Mouse (Mus musculus): ENCODE results near the gene Lypd6. TPM values are rescaled to one million over a fixed set of nuclear protein-coding genes. Genes with fewer than 3 reads are reported as not detected.

Gene Lypd6
- polyA plus RNA-seq, 1 experiment from 2014 or later = 8.4 TPM

DNA sequence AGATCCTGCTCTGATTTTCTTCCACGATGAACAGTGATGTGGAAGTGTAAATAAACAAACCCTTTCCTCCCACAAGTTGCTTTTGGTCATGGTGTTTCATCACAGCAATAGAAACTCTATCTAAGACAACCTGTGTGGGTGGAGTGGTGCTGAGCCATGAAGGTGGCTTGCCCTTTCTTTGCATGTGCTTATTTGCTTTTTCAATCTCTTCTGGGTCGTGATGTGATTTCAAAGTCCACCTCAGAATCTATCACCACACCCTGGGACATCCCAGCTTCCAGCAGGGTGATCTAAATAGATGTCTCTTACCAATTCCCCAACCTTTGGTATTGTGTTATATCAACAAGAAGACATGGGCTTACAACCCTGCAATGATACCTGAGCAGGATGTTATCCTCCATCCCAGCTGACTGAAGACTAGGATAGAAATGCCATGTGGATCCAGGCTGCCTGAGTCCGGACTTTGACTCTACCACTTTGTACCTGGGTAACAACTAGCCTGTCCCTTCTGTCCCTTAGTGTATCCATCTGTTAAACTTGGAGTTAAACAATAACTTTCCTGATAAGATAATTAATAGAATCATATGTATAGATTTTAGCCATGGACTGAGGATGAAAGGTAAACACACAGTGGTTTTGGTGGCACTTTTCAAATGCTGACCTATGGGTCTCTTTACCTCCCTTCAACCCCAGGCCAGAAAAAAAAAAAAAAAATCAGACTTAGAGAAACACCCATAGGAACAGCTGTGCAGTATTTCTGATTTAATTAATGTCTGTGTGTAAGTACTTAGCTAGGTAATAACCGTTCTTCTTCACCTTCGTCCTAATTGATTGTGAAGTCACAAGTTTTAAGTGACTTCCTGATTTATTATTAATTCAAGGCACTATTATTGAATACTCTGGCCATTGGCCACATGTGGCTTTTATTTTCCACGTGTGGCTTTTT lies 83.3 kb downstream of the Lypd6 start:
- Histone ChIP-seq H3K27ac (replicated peaks; ENCODE audit: low read depth, low read length) (no peak overlapping the region), H3K36me3 (ENCODE audit: control insufficient read depth, insufficient read depth, low read length) (no peaks in the 10 kb centered on the region), H3K4me1 (ENCODE audit: control insufficient read depth, insufficient read depth, low read length) (no peaks in the 10 kb centered on the region), H3K9ac (replicated peaks; ENCODE audit: low read length) (no peak overlapping the region), H3K4me2 (ENCODE audit: low read length) (no peak overlapping the region), H3K27me3 (ENCODE audit: control insufficient read depth, insufficient read depth, low read length) (no peaks in the 10 kb centered on the region), H3K4me3 (replicated peaks; ENCODE audit: low read depth, low read length) (no peak overlapping the region), H3K9me3 (ENCODE audit: control insufficient read depth, low read length) (no peaks in the 10 kb centered on the region)
- WGBS = 77% methylated on average over 6 of the region's 6 CpGs
- DNase-seq (no peak), ATAC-seq (ENCODE audit: low FRiP score, low TSS enrichment) (no peak)

DNA sequence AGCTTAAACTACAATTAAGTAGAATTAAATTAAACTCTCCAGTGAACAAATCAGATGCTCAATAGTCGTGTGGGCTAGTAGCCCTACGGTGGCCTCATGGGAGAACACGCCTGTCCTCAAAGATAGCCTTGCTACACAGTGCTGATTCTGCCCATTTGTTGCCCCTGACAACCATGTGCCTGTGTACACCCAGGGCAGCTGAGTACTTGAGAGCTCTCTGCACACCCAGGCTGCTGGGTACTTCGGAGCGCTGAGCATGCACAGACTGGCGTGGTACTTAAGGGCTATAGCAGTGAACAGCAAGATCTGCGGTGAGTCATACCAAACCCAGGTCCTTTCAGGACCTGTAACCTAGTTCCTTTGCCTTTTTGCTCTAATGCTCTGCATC lies 84.0 kb downstream of the Lypd6 start:
- Histone ChIP-seq H3K4me2 (ENCODE audit: low read length) (no peak overlapping the region), H3K9me3 (ENCODE audit: control insufficient read depth, low read length) (no peaks in the 10 kb centered on the region), H3K27ac (replicated peaks; ENCODE audit: low read depth, low read length) (no peak overlapping the region), H3K27me3 (ENCODE audit: control insufficient read depth, insufficient read depth, low read length) (no peaks in the 10 kb centered on the region), H3K9ac (replicated peaks; ENCODE audit: low read length) (no peak overlapping the region), H3K36me3 (ENCODE audit: control insufficient read depth, insufficient read depth, low read length) (no peaks in the 10 kb centered on the region), H3K4me1 (ENCODE audit: control insufficient read depth, insufficient read depth, low read length) (no peaks in the 10 kb centered on the region), H3K4me3 (replicated peaks; ENCODE audit: low read depth, low read length) (no peak overlapping the region)
- WGBS = 79% methylated on average over 7 of the region's 7 CpGs
- ATAC-seq (ENCODE audit: low FRiP score, low TSS enrichment) (no peak), DNase-seq (no peak)

DNA sequence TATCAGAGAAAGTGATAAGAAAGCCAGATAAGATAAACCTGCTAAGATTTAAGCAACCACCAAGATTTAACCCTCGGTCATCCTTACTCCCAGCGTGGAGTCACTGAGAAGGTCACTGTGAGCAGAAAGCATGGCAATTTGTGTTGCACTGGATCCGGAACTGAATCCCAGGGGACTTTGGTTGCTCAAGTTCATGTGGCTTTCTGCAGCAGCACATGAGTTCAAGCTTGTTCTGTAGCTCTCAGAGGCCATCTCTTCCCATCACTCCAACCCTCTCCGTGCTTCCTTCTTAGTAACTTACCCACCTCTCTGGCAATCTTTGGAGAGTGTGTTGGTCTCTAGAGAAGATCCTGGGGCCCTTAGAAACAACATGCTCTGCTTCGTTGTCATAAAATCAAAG lies 84.6 kb downstream of the Lypd6 start:
- Histone ChIP-seq H3K4me2 (ENCODE audit: low read length) (no peak overlapping the region), H3K9ac (replicated peaks; ENCODE audit: low read length) (no peak overlapping the region), H3K9me3 (ENCODE audit: control insufficient read depth, low read length) (no peaks in the 10 kb centered on the region), H3K4me3 (replicated peaks; ENCODE audit: low read depth, low read length) (no peak overlapping the region), H3K4me1 (ENCODE audit: control insufficient read depth, insufficient read depth, low read length) (no peaks in the 10 kb centered on the region), H3K27ac (replicated peaks; ENCODE audit: low read depth, low read length) (no peak overlapping the region), H3K36me3 (ENCODE audit: control insufficient read depth, insufficient read depth, low read length) (no peaks in the 10 kb centered on the region), H3K27me3 (ENCODE audit: control insufficient read depth, insufficient read depth, low read length) (no peaks in the 10 kb centered on the region)
- no peak for DNase-seq
- 95% methylated on average over 5 of the region's 5 CpGs for WGBS
- no peak for ATAC-seq (ENCODE audit: low FRiP score, low TSS enrichment)

DNA sequence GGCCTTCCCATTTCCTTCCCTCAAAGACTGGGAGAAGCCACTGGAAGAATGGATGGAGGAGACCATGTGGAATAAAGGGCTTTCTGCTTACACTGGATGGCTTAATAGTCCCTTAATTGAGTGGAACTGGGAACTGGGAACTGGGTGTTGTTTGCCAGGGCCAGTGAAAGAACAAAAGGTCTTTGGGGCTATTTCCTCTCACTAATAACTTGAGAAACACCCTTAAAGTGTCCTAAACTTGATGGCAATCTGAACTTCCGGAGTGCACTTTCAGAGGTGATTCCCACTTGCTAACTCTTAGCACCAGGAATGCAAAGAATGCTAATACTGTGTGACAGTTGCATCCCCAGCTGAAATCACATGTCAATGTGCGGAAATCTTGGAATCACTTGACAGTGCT lies 85.2 kb downstream of the Lypd6 start:
- 93% methylated on average over 2 of the region's 2 CpGs for WGBS
- ATAC-seq (ENCODE audit: low FRiP score, low TSS enrichment) (no peak), DNase-seq (no peak)
- H3K4me1 ChIP-seq (ENCODE audit: control insufficient read depth, insufficient read depth, low read length) = no peaks in the 10 kb centered on the region
- no peaks in the 10 kb centered on the region for H3K36me3 ChIP-seq (ENCODE audit: control insufficient read depth, insufficient read depth, low read length)
- no peak overlapping the region for H3K27ac ChIP-seq (replicated peaks; ENCODE audit: low read depth, low read length)
- no peak overlapping the region for H3K4me3 ChIP-seq (replicated peaks; ENCODE audit: low read depth, low read length)
- no peak overlapping the region for H3K4me2 ChIP-seq (ENCODE audit: low read length)
- H3K9ac ChIP-seq (replicated peaks; ENCODE audit: low read length) = no peak overlapping the region
- no peaks in the 10 kb centered on the region for H3K27me3 ChIP-seq (ENCODE audit: control insufficient read depth, insufficient read depth, low read length)
- no peaks in the 10 kb centered on the region for H3K9me3 ChIP-seq (ENCODE audit: control insufficient read depth, low read length)

DNA sequence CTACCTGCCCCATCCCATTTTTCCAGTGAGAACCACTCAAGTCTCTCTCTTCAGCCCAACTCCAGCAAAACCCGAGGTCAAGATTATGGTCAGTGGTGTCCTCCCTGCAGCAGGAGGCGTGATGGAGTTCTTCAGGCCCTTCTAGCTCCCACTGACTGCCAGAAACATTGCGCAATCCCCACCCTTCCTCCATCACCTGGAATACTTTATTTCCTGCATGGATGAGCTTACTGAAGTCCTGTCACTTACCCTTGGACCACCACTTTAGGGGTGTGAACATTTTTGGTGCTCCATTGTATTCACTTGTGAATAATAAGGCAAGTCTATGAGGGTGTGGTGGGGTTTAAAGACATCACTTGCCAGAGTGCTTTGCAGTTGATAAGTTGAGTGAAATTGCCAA lies 85.7 kb downstream of the Lypd6 start:
- H3K4me2 ChIP-seq (ENCODE audit: low read length) = no peak overlapping the region
- DNase-seq = no peak
- WGBS = 94% methylated on average over 3 of the region's 3 CpGs
- no peak overlapping the region for H3K4me3 ChIP-seq (replicated peaks; ENCODE audit: low read depth, low read length)
- no peaks in the 10 kb centered on the region for H3K9me3 ChIP-seq (ENCODE audit: control insufficient read depth, low read length)
- H3K9ac ChIP-seq (replicated peaks; ENCODE audit: low read length) = no peak overlapping the region
- no peaks in the 10 kb centered on the region for H3K4me1 ChIP-seq (ENCODE audit: control insufficient read depth, insufficient read depth, low read length)
- H3K36me3 ChIP-seq (ENCODE audit: control insufficient read depth, insufficient read depth, low read length) = no peaks in the 10 kb centered on the region
- no peaks in the 10 kb centered on the region for H3K27me3 ChIP-seq (ENCODE audit: control insufficient read depth, insufficient read depth, low read length)
- no peak overlapping the region for H3K27ac ChIP-seq (replicated peaks; ENCODE audit: low read depth, low read length)
- no peak for ATAC-seq (ENCODE audit: low FRiP score, low TSS enrichment)

DNA sequence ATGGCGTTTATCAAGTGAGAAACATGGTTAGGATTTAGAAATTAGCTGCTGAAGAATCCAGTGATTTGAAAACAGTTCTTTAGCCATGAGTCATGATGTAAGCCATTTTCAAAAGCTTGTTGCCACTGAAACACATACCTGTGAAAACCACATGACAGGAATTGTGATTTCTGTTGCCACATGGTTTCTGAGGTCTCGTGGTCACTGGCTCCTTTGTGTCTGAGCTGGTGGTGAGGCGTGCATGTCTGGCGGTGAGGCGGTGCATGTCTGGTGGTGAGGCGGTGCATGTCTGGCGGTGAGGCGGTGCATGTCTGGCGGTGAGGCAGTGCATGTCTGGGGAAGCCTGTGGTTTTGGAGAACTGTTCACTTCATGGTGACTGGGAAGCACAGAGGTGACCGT lies 89.8 kb downstream of the Lypd6 start:
- Histone ChIP-seq H3K9me3 (ENCODE audit: control insufficient read depth, low read length) (no peaks in the 10 kb centered on the region), H3K9ac (replicated peaks; ENCODE audit: low read length) (no peak overlapping the region), H3K4me2 (ENCODE audit: low read length) (no peak overlapping the region), H3K4me3 (replicated peaks; ENCODE audit: low read depth, low read length) (no peak overlapping the region), H3K4me1 (ENCODE audit: control insufficient read depth, insufficient read depth, low read length) (no peaks in the 10 kb centered on the region), H3K27ac (replicated peaks; ENCODE audit: low read depth, low read length) (no peak overlapping the region), H3K36me3 (ENCODE audit: control insufficient read depth, insufficient read depth, low read length) (no peaks in the 10 kb centered on the region), H3K27me3 (ENCODE audit: control insufficient read depth, insufficient read depth, low read length) (no peaks in the 10 kb centered on the region)
- ATAC-seq (ENCODE audit: low FRiP score, low TSS enrichment) = no peak
- no peak for DNase-seq
- 93% methylated on average over 10 of the region's 10 CpGs for WGBS

DNA sequence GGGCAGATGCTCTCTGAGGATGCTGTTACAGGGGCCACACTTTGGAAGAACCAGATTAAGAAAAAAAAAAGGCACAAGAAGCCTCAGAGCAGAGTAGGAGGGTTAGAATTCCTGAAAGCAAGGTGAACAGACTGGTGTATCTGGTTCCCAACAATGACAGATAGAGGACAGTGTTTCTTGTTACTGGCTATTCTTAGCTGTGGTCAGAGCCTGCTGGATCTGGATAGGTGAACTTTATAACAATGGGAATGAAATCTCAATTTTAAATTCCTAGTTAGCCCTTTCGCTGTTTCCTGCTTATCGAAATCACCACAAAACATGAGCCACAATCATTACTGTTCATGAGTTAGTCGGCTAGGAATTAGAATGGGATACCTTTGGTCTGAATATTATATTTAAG lies 93.8 kb downstream of the Lypd6 start:
- H3K27me3 ChIP-seq (ENCODE audit: control insufficient read depth, insufficient read depth, low read length) = no peaks in the 10 kb centered on the region
- no peaks in the 10 kb centered on the region for H3K4me1 ChIP-seq (ENCODE audit: control insufficient read depth, insufficient read depth, low read length)
- no peak overlapping the region for H3K4me3 ChIP-seq (replicated peaks; ENCODE audit: low read depth, low read length)
- H3K9me3 ChIP-seq (ENCODE audit: control insufficient read depth, low read length) = no peaks in the 10 kb centered on the region
- ATAC-seq (ENCODE audit: low FRiP score, low TSS enrichment) = no peak
- no peak for DNase-seq
- WGBS = 96% methylated on average over 3 of the region's 3 CpGs
- H3K36me3 ChIP-seq (ENCODE audit: control insufficient read depth, insufficient read depth, low read length) = no peaks in the 10 kb centered on the region
- H3K9ac ChIP-seq (replicated peaks; ENCODE audit: low read length) = no peak overlapping the region
- H3K27ac ChIP-seq (replicated peaks; ENCODE audit: low read depth, low read length) = no peak overlapping the region
- H3K4me2 ChIP-seq (ENCODE audit: low read length) = no peak overlapping the region

DNA sequence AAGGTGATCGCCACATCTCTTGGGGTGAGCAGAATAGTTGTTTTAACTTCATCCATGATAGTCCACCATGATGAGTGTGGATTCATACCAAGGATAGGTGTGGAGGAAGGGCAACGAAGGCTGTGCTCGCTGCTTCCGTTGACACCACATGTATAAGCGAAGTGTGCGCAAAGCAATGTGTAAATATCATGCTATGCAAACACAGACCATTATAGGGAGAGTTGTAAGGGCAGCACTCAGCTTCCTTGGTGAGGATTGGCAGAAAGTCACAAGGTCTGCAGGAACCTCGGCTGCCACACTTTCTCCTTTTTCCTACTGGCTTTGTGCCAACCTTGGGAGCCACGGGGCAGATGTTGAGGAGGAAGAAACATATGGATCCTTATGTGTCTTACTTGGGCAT lies 97.4 kb downstream of the Lypd6 start:
- WGBS = 83% methylated on average over 8 of the region's 8 CpGs

DNA sequence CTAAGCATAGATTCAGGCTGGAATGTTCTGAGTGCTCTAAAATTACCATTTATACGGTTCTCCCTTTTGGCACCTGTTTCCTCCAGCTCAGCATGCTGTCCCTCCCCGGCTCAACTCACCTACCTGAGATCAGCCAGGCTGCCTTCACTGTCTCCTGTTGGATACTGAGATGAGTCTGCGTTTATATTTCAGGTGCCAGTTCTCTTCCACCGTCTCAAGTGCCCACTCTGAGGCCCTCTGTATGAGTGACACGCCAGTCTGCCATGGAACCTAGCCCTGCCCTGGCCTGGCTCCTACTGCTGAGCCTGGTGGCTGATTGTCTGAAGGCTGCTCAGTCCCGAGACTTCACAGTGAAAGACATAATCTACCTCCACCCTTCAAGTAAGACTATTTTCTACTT lies 99.0 kb downstream of the Lypd6 start:
- 59% methylated on average over 6 of the region's 6 CpGs for WGBS
- H3K4me2 ChIP-seq (ENCODE audit: low read length) = no peak overlapping the region
- peaks cover 8% of the 10 kb centered on the region; the same call in 1 of the 2 replicates for H3K4me1 ChIP-seq (ENCODE audit: control insufficient read depth, insufficient read depth, low read length)
- no peaks in the 10 kb centered on the region for H3K36me3 ChIP-seq (ENCODE audit: control insufficient read depth, insufficient read depth, low read length)
- no peaks in the 10 kb centered on the region; the same call in 1 of the 2 replicates for H3K9me3 ChIP-seq (ENCODE audit: control insufficient read depth, low read length)
- ATAC-seq (ENCODE audit: low FRiP score, low TSS enrichment) (no peak), DNase-seq (no peak)
- H3K27me3 ChIP-seq (ENCODE audit: control insufficient read depth, insufficient read depth, low read length) = no peaks in the 10 kb centered on the region
- no peak overlapping the region for H3K27ac ChIP-seq (replicated peaks; ENCODE audit: low read depth, low read length)
- no peak overlapping the region for H3K9ac ChIP-seq (replicated peaks; ENCODE audit: low read length)
- no peak overlapping the region for H3K4me3 ChIP-seq (replicated peaks; ENCODE audit: low read depth, low read length)

More for the DNA sequence above, 97.4 kb downstream of the Lypd6 start:
- no peak for ATAC-seq (ENCODE audit: low FRiP score, low TSS enrichment)
- no peak overlapping the region for H3K4me2 ChIP-seq (ENCODE audit: low read length)
- peaks cover 8% of the 10 kb centered on the region; the same call in 1 of the 2 replicates for H3K4me1 ChIP-seq (ENCODE audit: control insufficient read depth, insufficient read depth, low read length)
- H3K9ac ChIP-seq (replicated peaks; ENCODE audit: low read length) = no peak overlapping the region
- no peak overlapping the region for H3K4me3 ChIP-seq (replicated peaks; ENCODE audit: low read depth, low read length)
- H3K27ac ChIP-seq (replicated peaks; ENCODE audit: low read depth, low read length) = no peak overlapping the region
- no peaks in the 10 kb centered on the region for H3K36me3 ChIP-seq (ENCODE audit: control insufficient read depth, insufficient read depth, low read length)
- no peak for DNase-seq
- H3K9me3 ChIP-seq (ENCODE audit: control insufficient read depth, low read length) = no peaks in the 10 kb centered on the region
- H3K27me3 ChIP-seq (ENCODE audit: control insufficient read depth, insufficient read depth, low read length) = no peaks in the 10 kb centered on the region

Data from midbrain, embryonic 14.5 days (tissue).